Mouse (Mus musculus): ENCODE results near the gene Asxl2. TPM values are rescaled to one million over a fixed set of nuclear protein-coding genes. Genes with fewer than 3 reads are reported as not detected.

The Asxl2 gene
- total RNA-seq, 1 experiment = 44.4 TPM

DNA sequence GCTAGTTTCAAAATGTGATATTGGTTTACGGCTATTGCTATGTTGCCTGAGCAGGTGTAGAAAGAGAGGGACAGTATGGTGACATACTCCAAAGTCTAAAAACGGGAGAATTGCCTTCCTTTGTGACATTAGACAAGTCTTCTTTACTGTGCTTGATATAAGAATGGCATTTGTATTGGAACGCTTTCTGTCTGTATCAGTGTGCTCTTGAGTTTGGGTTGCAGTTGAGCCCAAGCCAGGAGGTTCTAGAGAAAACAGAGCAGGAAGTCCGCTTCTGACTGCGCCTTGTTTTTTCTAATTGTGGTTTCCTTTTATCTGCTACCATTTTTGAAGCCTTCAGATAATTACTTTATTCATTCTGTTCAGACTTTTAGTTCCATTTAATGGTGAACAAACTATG, 14.7 kb downstream of the Asxl2 start:
- peaks cover 4 to 9% of the 10 kb centered on the region in 2 experiments; a peak in 3 of 4 replicates for H3K4me1 ChIP-seq (ENCODE audit: control insufficient read depth in 2 of 2, insufficient read depth in 2 of 2, low read length in 2 of 2, poor library complexity in 1 of 2)
- H3K9ac ChIP-seq (ENCODE audit: insufficient read depth, low read depth, low read length, poor library complexity, severe bottlenecking) = no peak overlapping the region
- no peak for TF ChIP-seq CHD2 (IDR thresholded peaks at IDR 0.05; ENCODE audit: low read depth, low read length)
- TF ChIP-seq ZC3H11A (IDR thresholded peaks at IDR 0.05; ENCODE audit: borderline replicate concordance, low read depth, low read length) = no peak
- TF ChIP-seq ZNF384 (IDR thresholded peaks at IDR 0.05; ENCODE audit: low read depth, low read length) = no peak
- no peak for TF ChIP-seq HCFC1 (IDR thresholded peaks at IDR 0.05; ENCODE audit: borderline replicate concordance, insufficient read depth, low read length)
- no peak for TF ChIP-seq MAFK (IDR thresholded peaks at IDR 0.05; ENCODE audit: insufficient read depth, low read depth, low read length)
- H3K27ac ChIP-seq (ENCODE audit: insufficient read depth, low read depth, low read length, poor library complexity, severe bottlenecking) = no peak overlapping the region
- H3K9me3 ChIP-seq (ENCODE audit: control insufficient read depth, insufficient read depth, low read depth, low read length) = no peaks in the 10 kb centered on the region
- no peaks in the 10 kb centered on the region; the same call in 1 of the 2 replicates for H3K36me3 ChIP-seq (ENCODE audit: control insufficient read depth, insufficient read depth, low read length, poor library complexity, severe bottlenecking)
- in situ Hi-C loops (cut with MboI; ENCODE audit: low sequenced_read_pairs in 2 of 2, unreplicated experiment in 2 of 2) = no loop called here
- DNase-seq (ENCODE audit: low read depth, low spot score) = no peak
- no peak overlapping the region for H3K4me3 ChIP-seq (ENCODE audit: insufficient read depth in 1 of 2, low read depth in 1 of 2, low read length in 2 of 2, poor library complexity in 1 of 2, severe bottlenecking in 1 of 2)

DNA sequence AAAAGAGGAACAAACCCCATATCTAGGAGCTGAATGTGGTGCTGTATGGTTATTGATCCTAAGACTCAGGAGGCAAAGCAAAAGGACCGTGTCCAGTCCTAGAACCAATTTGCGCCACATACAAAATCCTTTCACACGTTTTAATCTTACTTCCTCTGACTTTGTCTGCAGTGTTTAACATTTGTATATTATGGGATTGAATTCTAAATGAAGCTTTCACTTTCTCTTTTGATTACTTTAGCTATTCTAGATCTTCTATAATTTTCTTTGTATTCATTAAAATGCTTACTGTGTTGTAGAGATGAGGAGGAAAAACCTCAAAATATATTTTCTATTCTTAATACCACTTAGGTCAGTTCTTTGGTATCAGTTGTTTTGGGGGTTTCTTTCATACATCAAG, 26.9 kb downstream of the Asxl2 start:
- Histone ChIP-seq H3K9me3 (ENCODE audit: control insufficient read depth, insufficient read depth, low read depth, low read length) (no peaks in the 10 kb centered on the region), H3K36me3 (ENCODE audit: control insufficient read depth, insufficient read depth, low read length, poor library complexity, severe bottlenecking) (peaks cover 7% of the 10 kb centered on the region), H3K27ac (ENCODE audit: insufficient read depth, low read depth, low read length, poor library complexity, severe bottlenecking) (no peak overlapping the region), H3K4me1 (ENCODE audit: control insufficient read depth in 2 of 2, insufficient read depth in 2 of 2, low read length in 2 of 2, poor library complexity in 1 of 2) (no peaks in the 10 kb centered on the region), H3K9ac (ENCODE audit: insufficient read depth, low read depth, low read length, poor library complexity, severe bottlenecking) (no peak overlapping the region), H3K4me3 (ENCODE audit: insufficient read depth in 1 of 2, low read depth in 1 of 2, low read length in 2 of 2, poor library complexity in 1 of 2, severe bottlenecking in 1 of 2) (no peak overlapping the region)
- DNase-seq (ENCODE audit: low read depth, low spot score) = no peak
- TF ChIP-seq ZC3H11A (IDR thresholded peaks at IDR 0.05; ENCODE audit: borderline replicate concordance, low read depth, low read length) (no peak), CHD2 (IDR thresholded peaks at IDR 0.05; ENCODE audit: low read depth, low read length) (no peak)
- in situ Hi-C loops (cut with MboI; ENCODE audit: low sequenced_read_pairs in 2 of 2, unreplicated experiment in 2 of 2) = no loop called here

- TF ChIP-seq CHD2 (IDR thresholded peaks at IDR 0.05; ENCODE audit: low read depth, low read length) (no peak), ZNF384 (IDR thresholded peaks at IDR 0.05; ENCODE audit: low read depth, low read length) (no peak), ZC3H11A (IDR thresholded peaks at IDR 0.05; ENCODE audit: borderline replicate concordance, low read depth, low read length) (no peak), HCFC1 (IDR thresholded peaks at IDR 0.05; ENCODE audit: borderline replicate concordance, insufficient read depth, low read length) (no peak), MAFK (IDR thresholded peaks at IDR 0.05; ENCODE audit: insufficient read depth, low read depth, low read length) (no peak)
- Histone ChIP-seq H3K9ac (ENCODE audit: insufficient read depth, low read depth, low read length, poor library complexity, severe bottlenecking) (no peak overlapping the region), H3K4me3 (ENCODE audit: insufficient read depth in 1 of 2, low read depth in 1 of 2, low read length in 2 of 2, poor library complexity in 1 of 2, severe bottlenecking in 1 of 2) (no peak overlapping the region), H3K27ac (ENCODE audit: insufficient read depth, low read depth, low read length, poor library complexity, severe bottlenecking) (no peak overlapping the region), H3K9me3 (ENCODE audit: control insufficient read depth, insufficient read depth, low read depth, low read length) (no peaks in the 10 kb centered on the region), H3K4me1 (ENCODE audit: control insufficient read depth in 2 of 2, insufficient read depth in 2 of 2, low read length in 2 of 2, poor library complexity in 1 of 2) (no peaks in the 10 kb centered on the region), H3K36me3 (ENCODE audit: control insufficient read depth, insufficient read depth, low read length, poor library complexity, severe bottlenecking) (peaks cover 6% of the 10 kb centered on the region)
- in situ Hi-C loops (cut with MboI; ENCODE audit: low sequenced_read_pairs in 2 of 2, unreplicated experiment in 2 of 2) = no loop called here
- DNase-seq (ENCODE audit: low read depth, low spot score) = no peak
Observed at GRCm38 (mm10) chr12:3463087-3463486, 36.4 kb downstream of the Asxl2 start.

- peaks cover 37% of the 10 kb centered on the region for H3K36me3 ChIP-seq (ENCODE audit: control insufficient read depth, insufficient read depth, low read length, poor library complexity, severe bottlenecking)
- in situ Hi-C loops (cut with MboI; ENCODE audit: low sequenced_read_pairs in 2 of 2, unreplicated experiment in 2 of 2) = loop anchor here in 1 of 2 experiments (10.0 kb wide), 1 partner anchor 65 kb away; no protein-coding TSS in a partner anchor
- no peak overlapping the region for H3K27ac ChIP-seq (ENCODE audit: insufficient read depth, low read depth, low read length, poor library complexity, severe bottlenecking)
- no peak overlapping the region for H3K4me3 ChIP-seq (ENCODE audit: insufficient read depth in 1 of 2, low read depth in 1 of 2, low read length in 2 of 2, poor library complexity in 1 of 2, severe bottlenecking in 1 of 2)
- no peak overlapping the region for H3K9ac ChIP-seq (ENCODE audit: insufficient read depth, low read depth, low read length, poor library complexity, severe bottlenecking)
- DNase-seq (ENCODE audit: low read depth, low spot score) = no peak
- no peaks in the 10 kb centered on the region for H3K4me1 ChIP-seq (ENCODE audit: control insufficient read depth in 2 of 2, insufficient read depth in 2 of 2, low read length in 2 of 2, poor library complexity in 1 of 2)
- H3K9me3 ChIP-seq (ENCODE audit: control insufficient read depth, insufficient read depth, low read depth, low read length) = no peaks in the 10 kb centered on the region
- TF ChIP-seq ZNF384 (IDR thresholded peaks at IDR 0.05; ENCODE audit: low read depth, low read length) = no peak
- TF ChIP-seq CHD2 (IDR thresholded peaks at IDR 0.05; ENCODE audit: low read depth, low read length) = no peak
- TF ChIP-seq ZC3H11A (IDR thresholded peaks at IDR 0.05; ENCODE audit: borderline replicate concordance, low read depth, low read length) = no peak
Observed at GRCm38 (mm10) chr12:3499662-3500061, 73.0 kb downstream of the Asxl2 start.

DNA sequence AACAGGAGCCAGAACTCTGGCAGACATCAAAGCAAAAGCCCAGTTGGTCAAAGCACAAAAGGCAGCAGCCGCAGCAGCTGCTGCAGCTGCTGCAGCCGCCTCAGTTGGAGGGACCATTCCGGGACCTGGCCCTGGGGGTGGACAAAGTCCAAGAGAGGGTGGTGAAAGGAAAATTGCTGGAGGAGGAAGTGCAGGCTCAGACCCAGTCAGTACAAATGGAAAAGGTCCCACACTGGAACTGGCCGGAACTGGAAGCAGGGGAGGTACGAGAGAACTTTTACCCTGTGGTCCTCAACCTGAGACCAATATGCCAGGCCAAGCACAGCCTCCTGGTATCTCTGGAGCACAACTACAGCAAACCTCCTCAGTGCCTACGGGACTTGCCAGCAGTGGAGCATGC, 73.4 kb downstream of the Asxl2 start:
- Histone ChIP-seq H3K4me3 (ENCODE audit: insufficient read depth in 1 of 2, low read depth in 1 of 2, low read length in 2 of 2, poor library complexity in 1 of 2, severe bottlenecking in 1 of 2) (no peak overlapping the region), H3K9ac (ENCODE audit: insufficient read depth, low read depth, low read length, poor library complexity, severe bottlenecking) (no peak overlapping the region), H3K9me3 (ENCODE audit: control insufficient read depth, insufficient read depth, low read depth, low read length) (no peaks in the 10 kb centered on the region), H3K4me1 (ENCODE audit: control insufficient read depth in 2 of 2, insufficient read depth in 2 of 2, low read length in 2 of 2, poor library complexity in 1 of 2) (no peaks in the 10 kb centered on the region), H3K27ac (ENCODE audit: insufficient read depth, low read depth, low read length, poor library complexity, severe bottlenecking) (no peak overlapping the region), H3K36me3 (ENCODE audit: control insufficient read depth, insufficient read depth, low read length, poor library complexity, severe bottlenecking) (peaks cover 36% of the 10 kb centered on the region)
- TF ChIP-seq CHD2 (IDR thresholded peaks at IDR 0.05; ENCODE audit: low read depth, low read length) = no peak
- TF ChIP-seq HCFC1 (IDR thresholded peaks at IDR 0.05; ENCODE audit: borderline replicate concordance, insufficient read depth, low read length) = no peak
- no peak for TF ChIP-seq MAFK (IDR thresholded peaks at IDR 0.05; ENCODE audit: insufficient read depth, low read depth, low read length)
- no peak for TF ChIP-seq ZNF384 (IDR thresholded peaks at IDR 0.05; ENCODE audit: low read depth, low read length)
- no peak for TF ChIP-seq ZC3H11A (IDR thresholded peaks at IDR 0.05; ENCODE audit: borderline replicate concordance, low read depth, low read length)
- in situ Hi-C loops (cut with MboI; ENCODE audit: low sequenced_read_pairs in 2 of 2, unreplicated experiment in 2 of 2) = no loop called here
- DNase-seq (ENCODE audit: low read depth, low spot score) = no peak
